Mouse (Mus musculus) layer of hippocampus, adult 18-20 months (tissue): ENCODE measurements around the gene Snrpg. TPM values are rescaled to one million over a fixed set of nuclear protein-coding genes. Genes with fewer than 3 reads are reported as not detected.
"Not testable (repeated sequence)": the region's sequence is repeated elsewhere in the genome, so short reads cannot be mapped to it uniquely, and the experiment has no call there.

Source experiments
- DNase-seq, 2 experiments: peaks; one replicate each; pipeline ENCODE4 v3.0.0; 2022; ENCODE audit warnings: low spot score in 2 of 2
- long read RNA-seq: library from polyadenylated mRNA; stranded (forward); transcript quantifications from one replicate; pipeline ENCODE4 v2.0.0, GENCODE M21; 2021
- total RNA-seq, 2 experiments: library from RNA; stranded (reverse); gene quantifications; 2 replicates each; pipeline ENCODE4 v1.2.3; 2021

The Snrpg gene
- total RNA-seq: 10 to 100 TPM; 55.5 to 74.0 TPM
- long read RNA-seq, transcript Snrpg-201 (4 exons, 1,055 nt): major isoform, 30 of 30 reads
- long read RNA-seq, partial matches to known transcripts: 0 of 30 reads
- long read RNA-seq, other reads (novel, unspliced or antisense): 0 of 30 reads

GRCm38 (mm10) chr6:86370764-86371339, at the start of gene Snrpg:
Gene Snrpg, plus strand, starts transcription at chr6:86371304.
- no peak for DNase-seq

DNA sequence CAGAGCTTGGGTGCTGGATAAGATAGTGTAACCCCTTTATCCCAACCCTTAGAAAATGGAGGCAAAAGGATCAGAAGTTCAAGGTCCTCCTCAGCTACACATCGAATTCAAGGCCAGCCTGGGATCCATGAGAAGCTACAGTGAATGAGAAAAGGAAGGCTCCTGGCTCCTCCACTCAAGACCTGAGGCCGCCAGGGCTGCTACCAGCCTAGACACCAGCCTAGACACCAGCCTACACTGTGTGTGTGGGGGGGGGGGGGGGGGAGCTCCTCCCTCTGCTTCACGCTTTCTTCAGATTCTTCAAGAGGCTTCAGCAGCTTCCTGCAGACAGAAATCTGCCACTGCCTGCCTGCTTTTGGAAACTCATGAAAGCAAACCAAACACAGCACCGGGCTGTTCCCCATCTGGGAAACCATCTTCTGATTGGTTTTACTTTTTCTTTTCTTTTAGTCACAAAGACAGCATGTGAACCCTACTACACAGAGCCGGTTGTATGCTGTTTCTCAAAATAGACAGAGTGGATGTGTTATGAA, 49.0 kb upstream of the Snrpg start:
- DNase-seq: peak in 1 of 2 experiments; percentile 50

DNA sequence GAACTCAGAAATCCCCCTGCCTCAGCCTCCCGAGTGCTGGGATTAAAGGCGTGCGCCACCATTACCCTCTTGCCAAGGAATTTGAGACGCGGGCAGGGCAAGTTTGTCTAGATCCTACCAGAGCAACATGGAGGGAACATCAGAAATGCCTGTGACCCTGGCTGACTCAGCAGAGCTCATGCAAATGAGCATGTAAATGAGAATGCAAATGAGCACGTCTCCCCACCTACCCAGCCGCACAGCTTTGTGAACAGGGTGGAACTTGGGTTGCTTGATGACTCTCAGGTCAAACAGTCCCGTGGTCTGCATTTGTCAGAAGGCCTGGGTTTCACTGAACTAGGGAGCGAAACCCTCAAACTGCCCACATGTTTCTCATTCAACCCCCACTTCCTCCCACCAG, 48.1 kb upstream of the Snrpg start:
- no peak for DNase-seq

DNA sequence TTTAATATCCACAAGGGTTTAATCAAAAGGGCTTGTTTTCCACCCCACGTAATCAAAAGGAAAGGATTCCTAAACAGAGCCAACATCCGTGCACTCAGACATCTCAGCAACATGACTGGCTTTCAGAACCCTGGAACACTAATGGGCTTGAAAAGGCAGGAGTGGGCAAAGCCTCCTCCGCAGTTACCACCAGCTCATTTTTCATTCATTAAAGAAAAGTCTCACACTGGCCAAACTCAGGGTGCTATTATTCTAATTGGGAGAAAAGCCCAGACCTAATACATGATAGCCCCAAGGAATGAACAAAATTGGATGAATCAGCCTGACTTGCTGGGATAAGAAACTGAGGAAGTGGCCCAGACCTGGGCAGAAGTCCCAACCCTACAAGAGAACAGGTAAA, 46.7 kb upstream of the Snrpg start:
- no peak for DNase-seq

DNA sequence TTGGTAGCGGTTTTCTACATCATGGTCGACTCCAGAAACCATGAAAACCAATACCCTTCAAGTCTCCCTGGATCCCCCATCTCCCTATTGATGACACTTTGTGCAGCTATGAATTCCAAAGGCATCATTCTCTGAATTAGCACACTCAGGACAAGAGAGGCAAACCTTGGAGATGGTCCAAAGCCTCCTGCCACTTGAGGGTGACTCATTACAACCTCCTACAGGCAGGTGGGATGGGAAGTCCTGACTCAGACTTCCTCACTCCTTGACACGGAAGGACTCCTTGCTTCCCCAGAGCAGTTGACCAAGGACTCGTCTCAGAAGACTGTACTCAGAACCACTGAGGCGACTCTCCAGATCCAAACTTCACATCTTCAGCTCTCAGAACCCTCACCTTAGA, 45.5 kb upstream of the Snrpg start:
- no peak for DNase-seq

- DNase-seq: peak; percentile 69 to 76
Measured at GRCm38 (mm10) chr6:86326866-86327265, 44.2 kb upstream of the Snrpg start.

DNA sequence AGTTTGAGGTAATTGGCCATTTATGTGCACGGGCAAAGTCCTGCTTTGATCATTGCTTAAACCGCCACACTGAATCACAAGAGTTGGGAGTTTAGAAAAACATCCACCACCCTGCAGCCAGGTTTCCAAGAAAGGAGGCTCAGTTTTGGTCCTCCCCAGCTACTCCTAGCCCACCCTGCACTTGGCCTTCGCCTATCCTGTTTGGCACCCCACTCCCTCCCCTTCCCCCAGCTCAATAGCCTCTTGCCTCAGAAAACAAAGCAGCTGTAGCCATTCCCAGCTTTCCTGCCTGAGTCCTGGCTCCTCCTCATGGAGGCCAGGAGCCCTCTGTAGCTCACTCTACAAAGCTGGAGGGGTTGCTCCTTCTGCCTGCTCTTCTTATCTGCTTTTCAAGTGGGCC, 42.7 kb upstream of the Snrpg start:
- DNase-seq: no peak

- no peak for DNase-seq
Measured at GRCm38 (mm10) chr6:86329943-86330342, 41.2 kb upstream of the Snrpg start.

DNA sequence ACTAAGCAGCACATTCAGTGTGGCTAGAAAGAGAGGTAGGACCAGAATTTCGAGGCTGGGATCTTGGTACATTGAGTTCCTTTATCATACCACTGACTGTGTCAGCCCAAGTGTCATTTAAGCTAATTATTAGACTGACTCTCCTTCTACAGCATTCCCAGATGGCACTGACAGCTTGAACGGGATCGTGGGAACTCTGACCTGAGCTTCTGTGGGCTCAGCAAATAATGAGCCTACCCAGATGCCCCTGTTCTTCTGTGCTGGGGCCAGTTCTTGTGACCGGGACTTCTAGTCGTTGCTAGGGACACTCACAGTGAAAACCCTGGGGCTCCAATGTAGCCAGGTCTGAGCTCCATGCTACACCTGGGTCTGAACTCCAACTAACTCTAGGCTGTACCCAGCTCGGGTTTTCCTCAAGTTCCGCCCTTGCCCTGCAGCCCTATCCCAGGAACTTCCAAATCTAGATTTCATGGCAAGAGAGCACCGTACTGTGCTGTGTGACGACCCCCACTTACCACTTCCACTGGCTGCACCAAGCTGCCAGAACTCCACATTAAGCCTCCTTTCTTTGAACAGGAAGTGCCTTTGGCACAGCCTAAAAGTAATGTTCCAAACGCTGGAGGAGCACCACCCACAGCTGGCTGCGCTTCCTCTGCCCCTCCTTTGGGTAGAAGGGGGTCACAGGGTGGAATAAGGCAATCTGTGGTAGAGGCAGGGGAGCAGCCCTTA, 35.8 kb upstream of the Snrpg start:
- no peak for DNase-seq

GRCm38 (mm10) chr6:86335860-86336259, 35.2 kb upstream of the Snrpg start:
- no peak for DNase-seq

GRCm38 (mm10) chr6:86336340-86336739, 34.8 kb upstream of the Snrpg start:
- DNase-seq: not testable (repeated sequence)

GRCm38 (mm10) chr6:86343656-86344055, 27.4 kb upstream of the Snrpg start:
- DNase-seq: peak in 1 of 2 experiments; percentile 44

GRCm38 (mm10) chr6:86346063-86346462, 25.0 kb upstream of the Snrpg start:
- no peak for DNase-seq

DNA sequence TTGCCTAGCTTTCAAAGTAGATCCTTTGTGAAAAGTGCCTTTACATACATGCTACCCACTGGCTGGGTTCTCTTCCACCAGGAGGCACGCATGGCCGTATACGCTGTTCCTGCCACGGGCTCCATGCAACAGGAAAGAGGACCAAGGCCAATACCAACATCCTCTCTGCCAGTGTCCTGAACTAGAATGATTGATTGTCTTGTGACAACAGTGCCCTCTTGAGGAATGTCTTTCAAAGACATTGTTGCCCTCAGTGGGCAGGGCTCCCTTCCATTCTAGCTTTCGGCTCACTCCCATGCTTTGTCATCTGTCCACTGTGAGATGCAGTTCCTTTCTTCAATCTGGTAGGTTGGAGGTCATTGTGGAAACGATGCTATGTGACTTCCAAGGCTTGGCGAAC, 21.8 kb upstream of the Snrpg start:
- peak in 1 of 2 experiments; percentile 68 for DNase-seq

GRCm38 (mm10) chr6:86354948-86355347, 16.2 kb upstream of the Snrpg start:
- no peak for DNase-seq

- no peak for DNase-seq
Measured at GRCm38 (mm10) chr6:86356956-86357355, 14.1 kb upstream of the Snrpg start.

DNA sequence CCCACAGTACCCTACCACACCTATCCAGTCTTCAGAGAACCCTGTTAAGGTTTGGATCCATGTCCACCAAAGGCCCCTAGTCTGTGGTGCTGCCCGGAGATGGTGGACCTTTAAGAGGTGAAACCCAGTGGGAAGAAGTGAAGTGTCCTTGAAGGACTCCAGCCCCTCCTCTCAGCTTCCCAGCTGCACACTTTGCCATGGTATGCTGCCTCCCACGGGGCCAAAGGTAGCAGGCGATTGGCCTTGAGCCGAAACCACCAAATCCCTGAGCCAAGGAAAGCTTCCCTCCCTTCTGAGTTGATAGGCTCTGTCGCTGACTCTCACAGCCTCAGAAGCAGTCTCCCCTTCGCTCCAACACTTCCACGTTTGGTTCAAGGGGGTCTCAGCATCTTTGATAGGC, 10.4 kb upstream of the Snrpg start:
- DNase-seq: no peak

- DNase-seq: no peak
Measured at GRCm38 (mm10) chr6:86361373-86361772, 9.7 kb upstream of the Snrpg start.

DNA sequence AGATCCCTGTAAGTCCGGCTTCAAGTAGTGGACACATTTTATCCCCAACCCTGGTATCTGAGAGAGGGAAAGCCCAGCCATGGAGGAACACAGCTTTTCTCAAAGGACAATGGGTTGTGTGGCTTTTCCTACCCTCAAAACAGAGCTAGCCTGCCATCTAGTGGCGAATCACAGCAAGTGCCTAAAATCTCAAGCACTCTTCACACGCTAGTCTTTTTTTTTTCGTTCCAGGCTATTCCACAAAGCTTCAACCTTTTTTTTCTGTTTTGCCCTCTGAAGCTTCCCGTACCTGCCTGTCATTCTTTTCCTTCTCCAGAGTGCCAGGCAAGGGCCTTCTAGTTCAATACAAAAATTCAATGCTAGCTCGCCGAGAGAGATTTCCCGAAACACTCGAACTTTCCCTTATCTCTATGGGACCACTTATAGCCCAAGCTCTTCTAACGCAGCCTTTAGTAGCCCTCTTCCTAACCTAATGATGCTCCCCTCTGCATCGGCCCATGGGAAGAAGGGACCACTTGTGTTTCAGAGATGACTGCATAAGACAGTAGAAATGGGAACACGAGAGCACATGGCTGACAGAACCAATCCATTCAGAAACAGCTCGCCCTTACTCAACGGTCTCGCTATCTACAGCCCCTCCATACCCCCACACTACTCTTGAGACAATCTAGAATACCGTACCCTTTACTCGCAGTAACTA, 6.5 kb upstream of the Snrpg start:
- DNase-seq: peak; percentile 68 to 88

- peak; percentile 85 to 94 for DNase-seq
Measured at GRCm38 (mm10) chr6:86365371-86366124, 5.6 kb upstream of the Snrpg start, which contains the start of gene Fam136a. Gene Fam136a, plus strand, starts transcription at chr6:86365646.
